Comparison of ENCODE assay signal across 19 mouse cellular contexts in the genomic region with DNA sequence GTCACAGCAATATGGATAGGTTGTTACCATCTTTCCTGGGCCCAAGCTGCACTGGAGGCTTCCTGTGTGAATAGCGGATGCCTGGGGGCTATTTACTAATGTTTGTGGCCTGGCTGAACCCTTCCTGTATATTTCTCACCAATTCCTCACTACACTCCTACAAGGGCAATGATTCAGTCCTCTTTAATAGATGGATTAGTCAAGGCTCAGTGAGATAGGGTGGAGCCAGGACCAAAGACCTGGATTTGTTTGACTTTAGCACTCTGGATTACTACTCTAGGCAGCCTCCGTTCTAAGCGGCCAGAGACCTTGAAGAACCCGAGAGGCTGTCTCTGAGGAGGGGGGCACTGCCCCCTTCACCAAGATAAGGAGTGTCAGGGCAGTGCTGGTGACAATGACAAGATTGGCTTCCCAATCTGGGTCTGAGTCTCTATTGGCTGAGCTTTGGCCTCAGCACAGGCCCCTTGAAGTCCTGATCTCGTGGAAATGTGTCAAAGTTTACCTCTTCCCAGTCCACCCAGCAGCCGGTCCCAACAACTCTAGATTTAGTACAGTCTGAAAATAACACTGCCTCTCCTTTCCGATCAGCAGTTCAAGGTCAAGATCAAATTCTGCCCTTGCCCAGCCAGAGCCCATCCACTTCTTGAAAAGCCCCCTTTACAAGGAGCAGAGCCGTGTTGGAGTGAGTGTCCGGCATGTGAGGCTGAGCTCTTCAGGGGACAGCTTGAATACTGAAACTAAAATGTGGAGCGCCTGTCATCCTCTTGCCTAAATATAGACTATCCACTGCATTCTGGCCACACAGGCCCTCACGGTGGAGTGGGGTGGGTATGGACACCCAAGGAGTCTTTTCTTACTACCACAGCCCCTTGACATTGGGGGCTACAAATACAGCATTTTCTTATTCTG.
A peak's percentile ranks its signal among the peaks of the same experiment; 100 is the strongest.
DNase-seq lines count a peak whose midpoint lies in the region; ATAC-seq and TF ChIP-seq lines count a peak whose summit lies in the region.
"Had no signal": no experiment of that assay in that cellular context is flagged by ENCODE, and none has a peak within 500 bp of the region (broad histone marks: within the 10 kb centered on the region; RNA-seq: fewer than 3 reads in every experiment).

No protein-coding gene starts in this region.

- TF ChIP-seq CTCF in lung, embryonic 14.5 days (IDR thresholded peaks at IDR 0.05; ENCODE audit: low read depth), result no peak
- no peak for TF ChIP-seq CTCF in heart, adult 2 months (IDR thresholded peaks at IDR 0.05)

- no peak overlapping the region for H3K4me3 ChIP-seq in lung, embryonic 14.5 days (ENCODE audit: low read depth, low read length)
- H3K4me3 ChIP-seq in heart, adult 2 months, result 0 out of 2 replicates have a peak overlapping the region, but pooled peaks have one; percentile 16
- H3K4me3 ChIP-seq in heart, embryonic 14.5 days (ENCODE audit: control insufficient read depth in 1 of 2, insufficient read depth in 1 of 2, low read depth in 1 of 2, low read length in 2 of 2), result 0 out of 4 replicates have a peak overlapping the region, but pooled peaks of 1 of the 2 experiments have one; percentile 8
- H3K4me3 ChIP-seq in intestine, embryonic 15.5 days (replicated peaks), result no peak overlapping the region
- H3K4me3 ChIP-seq: forebrain, embryonic 12.5 days; hindbrain, embryonic 10.5 days had no signal

- DNase-seq in lung, embryonic 14.5 days, result no peak
- DNase-seq in lung, postnatal 14 days, result no peak
- DNase-seq in heart, adult 2 months, result peak in 1 of 2 experiments; percentile 63
- DNase-seq in heart, postnatal 4 days, result peak; percentile 57
- no peak for DNase-seq in spleen, postnatal 36 days (ENCODE audit: low spot score in 2 of 2)
- DNase-seq: adrenal gland, adult 2 months; B cell, adult 2 months; cerebellum, adult 9-10 months; gastrocnemius, postnatal 14 days; kidney, adult 2 months; kidney, postnatal 10 days; retina, postnatal 1 day; thymus, postnatal 36 days had no signal

- H3K9ac ChIP-seq in lung, embryonic 14.5 days, result no peak overlapping the region
- peak overlapping the region; percentile 20 for H3K9ac ChIP-seq in heart, adult 2 months (ENCODE audit: low read depth, low read length)
- peak overlapping the region; percentile 22 for H3K9ac ChIP-seq in heart, embryonic 14.5 days (ENCODE audit: low read length)
- no peak overlapping the region for H3K9ac ChIP-seq in intestine, embryonic 15.5 days
- H3K9ac ChIP-seq: forebrain, embryonic 12.5 days had no signal

- H3K79me2 ChIP-seq in heart, adult 2 months (replicated peaks; ENCODE audit: control insufficient read depth, insufficient read depth, low read length), result no peaks in the 10 kb centered on the region

- TF ChIP-seq POLR2A in heart, adult 2 months (IDR thresholded peaks at IDR 0.05; ENCODE audit: insufficient read depth, low read depth, low read length), result no peak

- WGBS in lung, embryonic 14.5 days, result 45% methylated on average over 11 of the region's 11 CpGs
- WGBS in heart, adult 2 months, result 49% methylated on average over 11 of the region's 11 CpGs
- WGBS in heart, embryonic 14.5 days, result 23% methylated on average over 11 of the region's 11 CpGs
- 62% methylated on average over 11 of the region's 11 CpGs for WGBS in intestine, embryonic 15.5 days

- peak; percentile 35; the same call in 1 of the 2 replicates for ATAC-seq in lung, embryonic 14.5 days (ENCODE audit: insufficient read depth)
- peak; percentile 64 for ATAC-seq in heart, embryonic 14.5 days (ENCODE audit: insufficient number of reproducible peaks, insufficient read depth, low FRiP score, low read depth)
- ATAC-seq in intestine, embryonic 15.5 days, result no peak

- H3K36me3 ChIP-seq in lung, embryonic 14.5 days (ENCODE audit: insufficient read depth), result no peaks in the 10 kb centered on the region
- H3K36me3 ChIP-seq in heart, adult 2 months (ENCODE audit: control insufficient read depth, insufficient read depth, low read length), result no peaks in the 10 kb centered on the region; the same call in 1 of the 2 replicates
- no peaks in the 10 kb centered on the region for H3K36me3 ChIP-seq in heart, embryonic 14.5 days (ENCODE audit: control insufficient read depth, insufficient read depth, low read length)
- H3K36me3 ChIP-seq in intestine, embryonic 15.5 days, result no peaks in the 10 kb centered on the region
- H3K36me3 ChIP-seq: forebrain, embryonic 12.5 days; hindbrain, embryonic 10.5 days had no signal

- TF ChIP-seq EP300 in heart, adult 2 months (IDR thresholded peaks at IDR 0.05; ENCODE audit: insufficient read depth, low read depth, low read length), result 0 out of 2 replicates have a peak, but pooled peaks have one; percentile 41

- intact Hi-C loops in heart, adult 2 months (cut with DNase I), result no loop called here

- no peaks in the 10 kb centered on the region for H3K27me3 ChIP-seq in lung, embryonic 14.5 days (ENCODE audit: insufficient read depth, low read length)
- no peaks in the 10 kb centered on the region for H3K27me3 ChIP-seq in heart, adult 2 months (ENCODE audit: control insufficient read depth, insufficient read depth, low read length)
- H3K27me3 ChIP-seq in heart, embryonic 14.5 days (ENCODE audit: control insufficient read depth, insufficient read depth, low read length), result no peaks in the 10 kb centered on the region
- no peaks in the 10 kb centered on the region for H3K27me3 ChIP-seq in intestine, embryonic 15.5 days (replicated peaks)

- H3K4me2 ChIP-seq in lung, embryonic 14.5 days, result no peak overlapping the region
- peak overlapping the region; percentile 33 for H3K4me2 ChIP-seq in heart, embryonic 14.5 days (ENCODE audit: low read length)
- H3K4me2 ChIP-seq in intestine, embryonic 15.5 days (replicated peaks), result no peak overlapping the region
- H3K4me2 ChIP-seq: forebrain, embryonic 12.5 days; midbrain, embryonic 11.5 days had no signal

- no peak overlapping the region for H3K27ac ChIP-seq in lung, embryonic 14.5 days (ENCODE audit: low read depth)
- peak overlapping the region; percentile 89 for H3K27ac ChIP-seq in heart, adult 2 months
- H3K27ac ChIP-seq in heart, embryonic 14.5 days (replicated peaks in 1 of 2; ENCODE audit: control insufficient read depth in 1 of 2, insufficient read depth in 1 of 2, low read depth in 2 of 2, low read length in 2 of 2), result peak overlapping the region; percentile 87 to 97
- H3K27ac ChIP-seq in intestine, embryonic 15.5 days, result no peak overlapping the region
- H3K27ac ChIP-seq: forebrain, embryonic 12.5 days; hindbrain, embryonic 10.5 days; macrophage had no signal

- no peaks in the 10 kb centered on the region for H3K9me3 ChIP-seq in lung, embryonic 14.5 days (ENCODE audit: low read depth, low read length)
- no peaks in the 10 kb centered on the region for H3K9me3 ChIP-seq in heart, embryonic 14.5 days (ENCODE audit: control insufficient read depth, low read length)
- H3K9me3 ChIP-seq in intestine, embryonic 15.5 days, result no peaks in the 10 kb centered on the region
- H3K9me3 ChIP-seq: forebrain, embryonic 12.5 days; hindbrain, embryonic 10.5 days had no signal

- H3K4me1 ChIP-seq in lung, embryonic 14.5 days (ENCODE audit: insufficient read depth), result no peaks in the 10 kb centered on the region
- no peaks in the 10 kb centered on the region; the same call in 1 of the 2 replicates for H3K4me1 ChIP-seq in heart, adult 2 months (ENCODE audit: control insufficient read depth, insufficient read depth, low read length)
- peaks cover 20 to 27% of the 10 kb centered on the region in 2 experiments for H3K4me1 ChIP-seq in heart, embryonic 14.5 days (ENCODE audit: control insufficient read depth in 2 of 2, insufficient read depth in 2 of 2, low read length in 2 of 2)
- H3K4me1 ChIP-seq in intestine, embryonic 15.5 days (replicated peaks), result no peaks in the 10 kb centered on the region
- H3K4me1 ChIP-seq: forebrain, embryonic 12.5 days; hindbrain, embryonic 10.5 days had no signal

Comparison
In these comparisons a context has a peak if more than half of its experiments do, and no peak if none do; other contexts are left out.
1. H3K27ac ChIP-seq: peak in heart, adult 2 months (single experiment) and heart, embryonic 14.5 days (2 of 2); none in lung, embryonic 14.5 days (single experiment) and intestine, embryonic 15.5 days (single experiment).
2. H3K9ac ChIP-seq: peak in heart, adult 2 months (single experiment) and heart, embryonic 14.5 days (single experiment); none in lung, embryonic 14.5 days (single experiment) and intestine, embryonic 15.5 days (single experiment).